Mouse (Mus musculus) midbrain, postnatal 0 days (tissue): ENCODE data around the gene Btn2a2. TPM values are rescaled to one million over a fixed set of nuclear protein-coding genes. Genes with fewer than 3 reads are reported as not detected.

Experiments used
- ATAC-seq: fragments of 200-750 bp; cut with Nextera tagmentation; 2 replicates; pipeline ENCODE4 v1.8.0; 2017; ENCODE audit warnings: moderate number of reproducible peaks, mild to moderate bottlenecking, moderate TSS enrichment, moderate library complexity; ENCODE audit not compliant: low FRiP score
- DNase-seq: peaks from one replicate; pipeline ENCODE4 v3.0.0-alpha.2; 2015; ENCODE audit warnings: low spot score
- H3K27ac ChIP-seq: fragments of 300-500 bp; sonication (generic); 2 replicates; pipeline ENCODE4 v1.5.1; 2014; ENCODE audit warnings: low read depth, mild to moderate bottlenecking, low read length, mixed read lengths
- H3K27me3 ChIP-seq: fragments of 300-500 bp; sonication (generic); 2 replicates; pipeline ENCODE4 v1.6.1; 2014; ENCODE audit warnings: low read length, control low read depth, mixed read lengths; ENCODE audit not compliant: insufficient read depth
- H3K36me3 ChIP-seq: fragments of 300-500 bp; sonication (generic); 2 replicates; pipeline ENCODE4 v1.6.1; 2014; ENCODE audit warnings: low read length, control low read depth, mixed read lengths; ENCODE audit not compliant: insufficient read depth
- H3K4me1 ChIP-seq: fragments of 300-500 bp; sonication (generic); 2 replicates; pipeline ENCODE4 v1.6.1; 2014; ENCODE audit warnings: mild to moderate bottlenecking, control low read depth, antibody characterized with exemption, low read length, mixed read lengths; ENCODE audit not compliant: insufficient read depth
- H3K4me2 ChIP-seq: fragments of 300-500 bp; sonication (generic); 2 replicates; pipeline ENCODE4 v1.6.1; 2014; ENCODE audit warnings: low read depth, mild to moderate bottlenecking, low read length, mixed read lengths; ENCODE audit not compliant: poor library complexity, severe bottlenecking
- H3K4me3 ChIP-seq: fragments of 300-500 bp; sonication (generic); 2 replicates; pipeline ENCODE4 v1.5.1; 2014; ENCODE audit warnings: low read depth, mild to moderate bottlenecking, low read length, moderate library complexity
- H3K9ac ChIP-seq: fragments of 300-500 bp; sonication (generic); replicated peaks from 2 replicates; pipeline ENCODE4 v1.6.1; 2014; ENCODE audit warnings: mild to moderate bottlenecking, low read length, moderate library complexity, mixed read lengths; ENCODE audit not compliant: poor library complexity, severe bottlenecking
- H3K9me3 ChIP-seq: fragments of 300-500 bp; sonication (generic); 2 replicates; pipeline ENCODE4 v1.6.1; 2016; ENCODE audit warnings: low read length, control low read depth
- CTCF ChIP-seq: IDR thresholded peaks from 2 replicates; pipeline ENCODE4 v1.5.1; 2016; ENCODE audit warnings: antibody characterized with exemption, mild to moderate bottlenecking
- WGBS: fragments of 180-500 bp; shearing (Covaris S2); extraction: QIAGEN DNeasy Blood & Tissue Kit; methylation state at CpG from one replicate; pipeline ENCODE4 v1.1.7; 2014; 5-methylcytosine and 5-hydroxymethylcytosine counted together
- polyA plus RNA-seq: library from polyadenylated mRNA; unstranded; fragments of >200 nt; fragmentation: Nextera tagmentation; extraction: Ambion mirVana; gene quantifications from 2 replicates; pipeline ENCODE4 v1.2.1, GENCODE M21; 2015
- total RNA-seq: library from RNA; depleted of rRNA; stranded (reverse); fragments of >200 nt; gene quantifications from 2 replicates; pipeline ENCODE4 v1.2.3, GENCODE M21; 2014

The Btn2a2 gene
- total and polyA plus RNA-seq, 2 experiments from 2014 or later: 0.16 TPM; not detected in 1

DNA sequence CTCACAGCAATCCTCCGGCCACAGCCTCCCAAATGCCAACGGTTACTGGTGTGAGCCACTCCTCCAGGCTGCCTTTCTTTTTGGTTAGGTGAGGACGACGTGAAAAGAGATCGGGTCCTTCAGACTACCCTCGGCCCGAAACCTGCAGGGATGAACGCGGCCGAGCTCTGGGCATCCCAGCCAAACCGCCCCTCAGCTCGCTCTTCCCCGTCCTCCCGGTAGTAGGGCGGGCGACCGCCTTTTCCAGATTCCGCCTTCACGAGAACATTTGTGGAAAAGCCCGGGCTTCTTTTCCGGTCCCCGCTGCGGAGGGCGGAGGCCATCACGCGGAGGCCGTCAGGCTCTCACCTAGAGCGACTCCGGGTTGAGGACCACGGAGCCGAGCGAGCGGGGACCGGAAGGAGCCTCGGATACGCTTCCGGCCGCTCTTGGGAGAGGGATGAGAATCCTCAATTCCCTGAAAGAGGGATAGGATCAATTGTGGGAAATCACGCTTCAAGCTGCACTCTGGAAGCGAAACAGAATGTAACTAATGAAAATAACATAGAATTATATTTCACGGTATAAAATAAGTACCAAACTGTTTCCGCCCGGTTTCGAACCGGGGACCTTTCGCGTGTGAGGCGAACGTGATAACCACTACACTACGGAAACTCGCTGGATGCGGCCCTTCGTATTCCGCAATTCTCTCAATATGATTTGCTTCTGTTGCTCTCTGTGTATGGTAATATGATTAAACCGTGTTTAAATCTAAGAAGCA lies 42.9 kb downstream of the Btn2a2 start:
- no peaks in the 10 kb centered on the region for H3K27me3 ChIP-seq
- peak; percentile 95 for ATAC-seq
- no peak for TF ChIP-seq CTCF
- no peaks in the 10 kb centered on the region for H3K36me3 ChIP-seq
- H3K4me1 ChIP-seq: 0 out of 2 replicates have a peak, but pooled peaks cover 6% of the 10 kb centered on the region
- H3K4me3 ChIP-seq: peak overlapping the region; percentile 77
- peak overlapping the region; percentile 61 for H3K4me2 ChIP-seq
- peak; percentile 95 for DNase-seq
- under 1% methylated on average over 55 of the region's 55 CpGs for WGBS
- peak overlapping the region; percentile 89 for H3K9ac ChIP-seq
- peak overlapping the region; percentile 98 for H3K27ac ChIP-seq
- H3K9me3 ChIP-seq: no peaks in the 10 kb centered on the region

DNA sequence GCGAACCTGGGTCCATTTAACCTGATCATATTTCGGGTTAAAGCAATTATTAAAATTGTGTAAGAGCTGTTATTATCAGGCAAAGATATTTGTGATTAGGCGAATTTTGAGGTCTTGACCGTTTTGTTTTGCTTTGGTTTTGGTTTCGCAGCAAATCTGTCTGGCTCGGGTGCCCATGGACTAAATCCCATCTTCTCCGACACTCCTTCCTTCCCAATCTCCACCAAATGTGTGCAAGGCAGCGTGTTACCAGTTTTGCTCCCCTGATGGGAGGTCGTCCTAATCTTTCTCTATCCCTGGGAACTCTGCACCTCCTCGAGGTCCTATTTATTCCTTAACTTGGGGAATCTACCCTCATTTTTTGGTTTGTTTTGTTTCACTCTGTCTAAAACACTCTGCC lies 43.5 kb downstream of the Btn2a2 start:
- TF ChIP-seq CTCF: no peak
- no peak for ATAC-seq
- Histone ChIP-seq H3K27me3 (no peaks in the 10 kb centered on the region), H3K4me1 (0 out of 2 replicates have a peak, but pooled peaks cover 6% of the 10 kb centered on the region), H3K4me3 (peak overlapping the region; percentile 77), H3K27ac (peak overlapping the region; percentile 98), H3K4me2 (peak overlapping the region; percentile 61), H3K9ac (peak overlapping the region; percentile 89), H3K9me3 (no peaks in the 10 kb centered on the region), H3K36me3 (no peaks in the 10 kb centered on the region)
- WGBS: 3% methylated on average over 10 of the region's 10 CpGs
- DNase-seq: no peak

DNA sequence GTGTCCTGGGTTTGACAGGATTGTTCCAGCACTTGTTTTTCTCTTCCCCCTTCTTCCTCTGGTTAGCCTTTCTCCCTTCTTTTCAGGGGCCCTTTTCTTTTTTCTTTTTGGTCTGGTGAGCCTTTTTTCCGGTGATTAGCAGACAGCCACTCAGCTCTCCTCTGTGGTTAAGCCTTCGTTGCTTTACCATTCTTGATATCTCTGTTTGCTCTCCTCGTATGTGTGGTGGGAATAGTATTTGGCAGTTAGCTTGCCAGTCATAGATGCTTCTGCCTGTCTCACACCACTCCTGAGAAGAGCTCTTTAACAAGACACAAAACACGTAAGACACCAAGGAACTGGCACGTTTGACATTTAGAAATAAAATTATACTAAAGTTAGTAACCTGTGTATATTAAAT lies 44.2 kb downstream of the Btn2a2 start:
- Histone ChIP-seq H3K27ac (peak overlapping the region; percentile 26; the same call in 1 of the 2 replicates), H3K4me3 (peak overlapping the region; percentile 77), H3K36me3 (no peaks in the 10 kb centered on the region), H3K9me3 (no peaks in the 10 kb centered on the region), H3K27me3 (no peaks in the 10 kb centered on the region), H3K4me1 (0 out of 2 replicates have a peak, but pooled peaks cover 6% of the 10 kb centered on the region), H3K4me2 (peak overlapping the region; percentile 61), H3K9ac (no peak overlapping the region)
- ATAC-seq (no peak), DNase-seq (no peak)
- 35% methylated on average over 5 of the region's 5 CpGs for WGBS
- TF ChIP-seq CTCF: no peak

DNA sequence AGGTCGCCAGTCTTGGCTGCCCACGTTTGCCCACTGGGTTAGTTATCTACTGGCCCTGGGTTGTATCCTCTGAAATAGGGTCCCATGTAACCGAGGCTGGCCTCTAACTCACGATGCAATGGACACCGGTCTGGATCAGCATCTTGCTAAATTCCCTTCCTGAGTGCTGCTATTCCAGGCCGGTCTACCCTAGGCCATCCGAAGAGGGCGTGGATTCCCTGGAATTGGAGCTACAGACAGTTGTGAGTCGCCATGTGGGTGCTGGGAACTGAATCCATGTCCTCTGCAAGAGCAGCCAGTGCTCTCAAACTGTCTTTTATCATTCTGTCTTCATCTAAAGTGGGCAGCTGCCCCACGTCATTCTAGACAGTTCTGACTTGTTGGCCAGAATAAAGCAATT lies 48.8 kb downstream of the Btn2a2 start:
- whole genome bisulfite sequencing: 70% methylated on average over 10 of the region's 10 CpGs
- no peak overlapping the region for H3K4me3 ChIP-seq

DNA sequence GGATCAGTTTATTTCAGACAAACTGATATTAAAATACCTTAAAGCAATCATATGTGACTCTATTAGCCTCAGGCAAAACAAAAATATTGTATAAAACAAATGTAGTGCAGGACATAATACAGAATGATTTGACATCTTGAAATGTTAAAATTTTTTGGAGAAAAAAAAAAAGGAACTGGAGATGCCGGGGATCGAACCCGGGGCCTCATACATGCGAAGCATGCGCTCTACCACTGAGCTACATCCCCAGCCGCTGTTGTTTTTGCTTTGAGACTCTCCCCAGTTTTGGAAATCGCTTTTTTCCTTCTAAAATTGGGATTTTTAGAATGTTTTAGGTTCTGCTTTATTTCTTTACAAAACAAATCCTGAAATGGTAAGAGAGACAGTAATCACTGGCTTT lies 50.1 kb downstream of the Btn2a2 start:
- Histone ChIP-seq H3K4me2 (peak overlapping the region; percentile 50), H3K27ac (no peak overlapping the region), H3K9me3 (no peaks in the 10 kb centered on the region), H3K4me3 (peak overlapping the region; percentile 43), H3K9ac (peak overlapping the region; percentile 44; the same call in 1 of the 2 replicates), H3K4me1 (no peaks in the 10 kb centered on the region), H3K36me3 (no peaks in the 10 kb centered on the region), H3K27me3 (no peaks in the 10 kb centered on the region)
- under 1% methylated on average over 7 of the region's 7 CpGs for WGBS
- DNase-seq: peak; percentile 68
- TF ChIP-seq CTCF: no peak
- ATAC-seq: peak; percentile 60; the same call in 1 of the 2 replicates

More for the DNA sequence above, 48.8 kb downstream of the Btn2a2 start:
- no peak for TF ChIP-seq CTCF
- Histone ChIP-seq H3K36me3 (no peaks in the 10 kb centered on the region), H3K9ac (no peak overlapping the region), H3K4me1 (0 out of 2 replicates have a peak, but pooled peaks cover 6% of the 10 kb centered on the region), H3K27ac (no peak overlapping the region), H3K9me3 (no peaks in the 10 kb centered on the region), H3K27me3 (no peaks in the 10 kb centered on the region), H3K4me2 (no peak overlapping the region)
- ATAC-seq: no peak
- no peak for DNase-seq

DNA sequence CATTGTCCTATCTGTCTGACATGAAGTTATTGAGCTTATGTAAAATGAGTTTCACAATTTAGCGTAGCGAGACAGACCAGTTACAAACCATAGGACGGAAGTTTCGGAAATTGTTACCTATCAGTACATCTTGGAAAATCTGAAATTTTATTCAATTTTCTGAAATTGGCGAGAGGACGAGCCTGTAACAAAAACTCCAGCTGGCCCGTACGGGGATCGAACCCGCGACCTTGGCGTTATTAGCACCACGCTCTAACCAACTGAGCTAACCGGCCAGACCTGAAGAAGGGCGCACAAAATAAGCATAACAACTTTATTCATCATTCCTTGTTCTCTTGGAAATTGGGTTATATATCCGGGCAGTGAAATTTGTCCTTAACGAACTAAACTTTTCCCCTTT lies 50.7 kb downstream of the Btn2a2 start:
- under 1% methylated on average over 17 of the region's 17 CpGs for WGBS
- Histone ChIP-seq H3K9me3 (no peaks in the 10 kb centered on the region), H3K27me3 (no peaks in the 10 kb centered on the region), H3K36me3 (no peaks in the 10 kb centered on the region), H3K4me1 (no peaks in the 10 kb centered on the region), H3K4me3 (peak overlapping the region; percentile 43), H3K9ac (peak overlapping the region; percentile 44; the same call in 1 of the 2 replicates), H3K27ac (no peak overlapping the region), H3K4me2 (peak overlapping the region; percentile 50)
- ATAC-seq (peak; percentile 77), DNase-seq (peak; percentile 89)
- TF ChIP-seq CTCF: no peak
